Mouse (Mus musculus): ENCODE results near the gene Noc4l.

Gene Noc4l

GRCm38 (mm10) chr5:110609425-110609824 lies 43.8 kb downstream of the Noc4l start:
- no peak for DNase-seq (ENCODE audit: low spot score)

GRCm38 (mm10) chr5:110608941-110609340 lies 44.3 kb downstream of the Noc4l start:
- DNase-seq (ENCODE audit: low spot score) = no peak

- no peak for DNase-seq (ENCODE audit: low spot score)
Measured at GRCm38 (mm10) chr5:110608336-110608735, 44.9 kb downstream of the Noc4l start.

GRCm38 (mm10) chr5:110607767-110608166 lies 45.5 kb downstream of the Noc4l start:
- no peak for DNase-seq (ENCODE audit: low spot score)

- DNase-seq (ENCODE audit: low spot score) = no peak
Measured at GRCm38 (mm10) chr5:110605531-110606221, 47.5 kb downstream of the Noc4l start.

GRCm38 (mm10) chr5:110604311-110604710 lies 48.9 kb downstream of the Noc4l start:
- no peak for DNase-seq (ENCODE audit: low spot score)

- no peak for DNase-seq (ENCODE audit: low spot score)
Measured at GRCm38 (mm10) chr5:110603016-110603685, 50.1 kb downstream of the Noc4l start.

All from spleen, adult 12 weeks (tissue).